8 mouse cellular contexts compared by ENCODE assay signal in genomic region chr15:100419311-100419710, GRCm38 (mm10). TPM values are rescaled to one million over a fixed set of nuclear protein-coding genes. Genes with fewer than 3 reads are reported as not detected.
DNase-seq lines count a peak whose midpoint lies in the region; ATAC-seq and TF ChIP-seq lines count a peak whose summit lies in the region.

No protein-coding gene starts in this region.

- no peak for ATAC-seq in heart, embryonic 11.5 days (replicated peaks; ENCODE audit: insufficient number of reproducible peaks, low FRiP score, low TSS enrichment)
- no peak for ATAC-seq in hindbrain, embryonic 13.5 days (ENCODE audit: low FRiP score)

- H3K9me3 ChIP-seq in heart, embryonic 11.5 days (replicated peaks; ENCODE audit: control insufficient read depth, low read length) = no peaks in the 10 kb centered on the region
- no peaks in the 10 kb centered on the region for H3K9me3 ChIP-seq in hindbrain, embryonic 13.5 days

- intact Hi-C loops in heart, postnatal 14 days (cut with DNase I) = no loop called here

- H3K27ac ChIP-seq in heart, embryonic 11.5 days (ENCODE audit: low read depth, low read length) = peak overlapping the region; percentile 86
- H3K27ac ChIP-seq in spleen, adult 2 months (ENCODE audit: insufficient read depth, low read length) = peak overlapping the region; percentile 60
- H3K27ac ChIP-seq in hindbrain, embryonic 13.5 days = no peak overlapping the region
- H3K27ac ChIP-seq in small intestine, adult 2 months (ENCODE audit: insufficient read depth, low read depth, low read length) = peak overlapping the region; percentile 94; the same call in 1 of the 2 replicates

- TF ChIP-seq POLR2A in spleen, adult 2 months (IDR thresholded peaks at IDR 0.05; ENCODE audit: low read depth, low read length) = no peak
- no peak for TF ChIP-seq POLR2A in small intestine, adult 2 months (IDR thresholded peaks at IDR 0.05; ENCODE audit: low read depth, low read length)

- H3K27me3 ChIP-seq in heart, embryonic 11.5 days (ENCODE audit: control insufficient read depth, insufficient read depth, low read length) = peaks cover 5% of the 10 kb centered on the region
- no peaks in the 10 kb centered on the region for H3K27me3 ChIP-seq in spleen, adult 2 months (ENCODE audit: control insufficient read depth, insufficient read depth, low read length)
- H3K27me3 ChIP-seq in hindbrain, embryonic 13.5 days = peaks cover 7% of the 10 kb centered on the region
- H3K27me3 ChIP-seq in small intestine, adult 2 months (ENCODE audit: control insufficient read depth, insufficient read depth, low read length) = no peaks in the 10 kb centered on the region

- H3K36me3 ChIP-seq in heart, embryonic 11.5 days (ENCODE audit: control insufficient read depth, insufficient read depth, low read length) = no peaks in the 10 kb centered on the region
- no peaks in the 10 kb centered on the region for H3K36me3 ChIP-seq in spleen, adult 2 months (ENCODE audit: control insufficient read depth, insufficient read depth, low read length)
- no peaks in the 10 kb centered on the region for H3K36me3 ChIP-seq in hindbrain, embryonic 13.5 days
- 0 out of 2 replicates have a peak, but pooled peaks cover 4% of the 10 kb centered on the region for H3K36me3 ChIP-seq in small intestine, adult 2 months (ENCODE audit: control insufficient read depth, insufficient read depth, low read length)

- 0 out of 2 replicates have a peak overlapping the region, but pooled peaks have one; percentile 8 for H3K4me3 ChIP-seq in heart, embryonic 11.5 days (ENCODE audit: low read depth, low read length)
- no peak overlapping the region for H3K4me3 ChIP-seq in spleen, adult 2 months (ENCODE audit: extremely low read depth, insufficient read depth, insufficient read length)
- no peak overlapping the region for H3K4me3 ChIP-seq in hindbrain, embryonic 13.5 days
- no peak overlapping the region for H3K4me3 ChIP-seq in small intestine, adult 2 months (ENCODE audit: low read depth, low read length)

- H3K4me2 ChIP-seq in heart, embryonic 11.5 days = peak overlapping the region; percentile 99
- H3K4me2 ChIP-seq in hindbrain, embryonic 13.5 days = no peak overlapping the region

- peak overlapping the region; percentile 67; the same call in 1 of the 2 replicates for H3K9ac ChIP-seq in heart, embryonic 11.5 days (ENCODE audit: low read depth, low read length)
- peak overlapping the region; percentile 20; the same call in 1 of the 2 replicates for H3K9ac ChIP-seq in hindbrain, embryonic 13.5 days

- WGBS in heart, embryonic 11.5 days (ENCODE audit: insufficient replicate concordance) = 69% methylated on average over 8 of the region's 8 CpGs
- WGBS in spleen, adult 2 months = 56% methylated on average over 8 of the region's 8 CpGs
- 76% methylated on average over 8 of the region's 8 CpGs for WGBS in hindbrain, embryonic 13.5 days
- 39% methylated on average over 8 of the region's 8 CpGs for WGBS in small intestine, adult 2 months

- peaks cover 36% of the 10 kb centered on the region for H3K4me1 ChIP-seq in heart, embryonic 11.5 days (ENCODE audit: control insufficient read depth, insufficient read depth, low read length)
- peaks cover 16% of the 10 kb centered on the region; the same call in 1 of the 2 replicates for H3K4me1 ChIP-seq in spleen, adult 2 months (ENCODE audit: control insufficient read depth, insufficient read depth, insufficient read length)
- peaks cover 53% of the 10 kb centered on the region for H3K4me1 ChIP-seq in hindbrain, embryonic 13.5 days (replicated peaks)
- H3K4me1 ChIP-seq in small intestine, adult 2 months (ENCODE audit: control insufficient read depth, insufficient read depth, insufficient read length, low read length) = peaks cover 23% of the 10 kb centered on the region

- TF ChIP-seq CTCF in spleen, adult 2 months (IDR thresholded peaks at IDR 0.05; ENCODE audit: extremely low read depth, insufficient read depth, insufficient read length, insufficient replicate concordance) = no peak
- TF ChIP-seq CTCF in small intestine, adult 2 months (IDR thresholded peaks at IDR 0.05; ENCODE audit: extremely low read depth, insufficient read length, insufficient replicate concordance, low read depth, low read length) = no peak

- DNase-seq in heart, postnatal 14 days = no peak
- no peak for DNase-seq in spleen, adult 2 months (ENCODE audit: low read depth in 1 of 2, low spot score in 2 of 2)
- no peak for DNase-seq in spleen, adult 12 weeks (ENCODE audit: low spot score)
- no peak for DNase-seq in MN1 (ENCODE audit: low spot score)
- DNase-seq in cerebellum, adult 18-20 months = no peak

RNA-seq across cellular contexts. Expression of gene Gm5475, which starts 2.6 kb away (rescaled TPM):
- not detected in 2 replicates for polyA plus RNA-seq in heart, embryonic 11.5 days (2014; fragmentation: Nextera tagmentation; extraction: Ambion mirVana)
- total RNA-seq in heart, postnatal 14 days (2021) = not detected
- polyA plus RNA-seq in spleen, adult 2 months (2012; rRNA removed) = 0.04 TPM in 1 of 2 replicates, not detected in the other
- polyA plus RNA-seq in hindbrain, embryonic 13.5 days (2015; fragmentation: Nextera tagmentation; extraction: Ambion mirVana) = 0.10 and 0.14 TPM in 2 replicates
- 0.13 and 0.20 TPM in 2 replicates for polyA plus RNA-seq in small intestine, adult 2 months (2012; rRNA removed)

RNA-seq across cellular contexts. Expression of gene Slc11a2, which starts 5.6 kb away (rescaled TPM):
- 14.9 and 15.5 TPM in 2 replicates for polyA plus RNA-seq in heart, embryonic 11.5 days (2014; fragmentation: Nextera tagmentation; extraction: Ambion mirVana)
- total RNA-seq in heart, postnatal 14 days (2021) = 10 to 100 TPM; 53.6 to 58.2 TPM
- polyA plus RNA-seq in spleen, adult 2 months (2012; rRNA removed) = 24.9 and 27.4 TPM in 2 replicates
- polyA plus RNA-seq in hindbrain, embryonic 13.5 days (2015; fragmentation: Nextera tagmentation; extraction: Ambion mirVana) = 23.8 and 24.1 TPM in 2 replicates
- 39.4 and 138 TPM in 2 replicates for polyA plus RNA-seq in small intestine, adult 2 months (2012; rRNA removed)

RNA-seq across cellular contexts. Expression of gene Letmd1, which starts 49.5 kb away (rescaled TPM):
- 19.0 and 19.3 TPM in 2 replicates for polyA plus RNA-seq in heart, embryonic 11.5 days (2014; fragmentation: Nextera tagmentation; extraction: Ambion mirVana)
- 10 to 100 TPM; 12.8 to 20.4 TPM for total RNA-seq in heart, postnatal 14 days (2021)
- 35.4 and 41.9 TPM in 2 replicates for polyA plus RNA-seq in spleen, adult 2 months (2012; rRNA removed)
- polyA plus RNA-seq in hindbrain, embryonic 13.5 days (2015; fragmentation: Nextera tagmentation; extraction: Ambion mirVana) = 53.1 and 56.4 TPM in 2 replicates
- 16.3 and 26.1 TPM in 2 replicates for polyA plus RNA-seq in small intestine, adult 2 months (2012; rRNA removed)

RNA-seq across cellular contexts. Expression of gene Higd1c, which starts 55.0 kb away (rescaled TPM):
- not detected in 2 replicates for polyA plus RNA-seq in heart, embryonic 11.5 days (2014; fragmentation: Nextera tagmentation; extraction: Ambion mirVana)
- not detected for total RNA-seq in heart, postnatal 14 days (2021)
- not detected in 2 replicates for polyA plus RNA-seq in spleen, adult 2 months (2012; rRNA removed)
- polyA plus RNA-seq in hindbrain, embryonic 13.5 days (2015; fragmentation: Nextera tagmentation; extraction: Ambion mirVana) = not detected in 2 replicates
- polyA plus RNA-seq in small intestine, adult 2 months (2012; rRNA removed) = not detected in 2 replicates
